In the genomic region with DNA sequence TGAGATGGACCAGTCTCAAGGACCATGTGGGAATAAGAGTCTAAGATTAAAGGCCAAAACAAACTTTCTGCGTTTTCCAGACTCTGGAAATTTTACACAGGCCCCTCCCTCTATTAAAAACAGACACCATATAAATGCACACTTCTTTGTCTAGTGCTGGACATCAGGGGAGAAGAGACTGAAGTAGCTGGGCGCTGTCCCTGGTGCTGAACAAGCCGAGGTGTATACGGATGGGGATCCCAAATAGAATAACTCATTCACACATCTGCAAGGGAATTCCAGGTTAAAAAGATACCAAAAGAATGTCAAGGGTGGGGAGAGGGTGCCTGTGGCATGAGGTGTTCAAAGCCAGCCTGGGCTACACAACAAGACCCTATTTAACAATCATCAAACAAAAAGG, we compare ENCODE assay signal across 9 mouse cellular contexts.
DNase-seq lines count a peak whose midpoint lies in the region; ATAC-seq and TF ChIP-seq lines count a peak whose summit lies in the region.
"Had no signal": no experiment of that assay in that cellular context is flagged by ENCODE, and none has a peak within 500 bp of the region (broad histone marks: within the 10 kb centered on the region; RNA-seq: fewer than 3 reads in every experiment).

No protein-coding gene starts in this region.

- intact Hi-C loops in heart, postnatal 14 days (cut with DNase I) = no loop called here
- intact Hi-C loops in left cerebral cortex, adult 2 months (cut with DNase I) = no loop called here

- H3K4me1 ChIP-seq in liver, embryonic 12.5 days = no peaks in the 10 kb centered on the region
- H3K4me1 ChIP-seq: liver, embryonic 15.5 days had no signal

- no peak overlapping the region for H3K27ac ChIP-seq in liver, embryonic 12.5 days
- H3K27ac ChIP-seq in left cerebral cortex, adult 2 months = no peak overlapping the region
- H3K27ac ChIP-seq: liver, embryonic 15.5 days had no signal

- H3K27me3 ChIP-seq in liver, embryonic 12.5 days (replicated peaks) = no peaks in the 10 kb centered on the region
- H3K27me3 ChIP-seq: liver, embryonic 15.5 days had no signal

- DNase-seq in liver = peak; percentile 57
- DNase-seq in adrenal gland, adult 2 months = peak; percentile 34
- peak; percentile 61 to 76 for DNase-seq in heart, postnatal 14 days
- DNase-seq in lung, postnatal 10 days = peak; percentile 61
- DNase-seq in left cerebral cortex, adult 9 months (ENCODE audit: low spot score in 2 of 2) = no peak
- DNase-seq in spleen, postnatal 36 days (ENCODE audit: low spot score in 2 of 2) = no peak
- no peak for DNase-seq in left cerebral cortex, adult 2 months (ENCODE audit: extremely low spot score in 1 of 2, low spot score in 2 of 2)

- no peaks in the 10 kb centered on the region for H3K36me3 ChIP-seq in liver, embryonic 12.5 days
- H3K36me3 ChIP-seq: liver, embryonic 15.5 days had no signal

- H3K9ac ChIP-seq in liver, embryonic 12.5 days = no peak overlapping the region
- H3K9ac ChIP-seq: liver, embryonic 15.5 days had no signal

- ATAC-seq in liver, embryonic 12.5 days = no peak

- H3K4me2 ChIP-seq in liver, embryonic 12.5 days = no peak overlapping the region
- H3K4me2 ChIP-seq: liver, embryonic 15.5 days had no signal

- WGBS in liver, embryonic 12.5 days (ENCODE audit: insufficient replicate concordance) = 6% methylated on average over 4 of the region's 4 CpGs

- H3K4me3 ChIP-seq in liver, embryonic 12.5 days = no peak overlapping the region
- no peak overlapping the region for H3K4me3 ChIP-seq in left cerebral cortex, adult 2 months
- H3K4me3 ChIP-seq: liver, embryonic 15.5 days had no signal

- H3K9me3 ChIP-seq in liver, embryonic 12.5 days (replicated peaks) = no peaks in the 10 kb centered on the region

- TF ChIP-seq CTCF in left cerebral cortex, adult 2 months (IDR thresholded peaks at IDR 0.05) = no peak

Comparison
In these comparisons a context has a peak if more than half of its experiments do, and no peak if none do; other contexts are left out.
1. DNase-seq: peak in liver (single experiment), adrenal gland, adult 2 months (single experiment), heart, postnatal 14 days (2 of 2) and lung, postnatal 10 days (single experiment); none in left cerebral cortex, adult 9 months (0 of 2), spleen, postnatal 36 days (0 of 2) and left cerebral cortex, adult 2 months (0 of 2).